Mouse (Mus musculus): ENCODE measurements at regions not wholly inside any gene's neighbourhood (a gene's known extent, or its start where the extent isn't known, plus 50 kb on each side); places are given as distances from the start of the nearest gene placed in this dataset.
A peak's percentile ranks its signal among the peaks of the same experiment; 100 is the strongest.
"Not testable (repeated sequence)": the region's sequence is repeated elsewhere in the genome, so short reads cannot be mapped to it uniquely, and the experiment has no call there.

- Histone ChIP-seq H3K4me3 (ENCODE audit: low read length) (no peak overlapping the region), H3K9ac (replicated peaks; ENCODE audit: low read length) (no peak overlapping the region), H3K36me3 (ENCODE audit: insufficient read depth, low read length) (no peaks in the 10 kb centered on the region), H3K4me2 (ENCODE audit: low read depth, low read length) (no peak overlapping the region), H3K4me1 (ENCODE audit: insufficient read depth, low read length) (no peaks in the 10 kb centered on the region), H3K9me3 (ENCODE audit: low read length) (no peaks in the 10 kb centered on the region), H3K27ac (no peak overlapping the region), H3K27me3 (ENCODE audit: insufficient read depth, low read length) (no peaks in the 10 kb centered on the region)
- 0 out of 2 replicates have a peak, but pooled peaks have one; percentile 35 for ATAC-seq
- no peak for TF ChIP-seq CTCF (IDR thresholded peaks at IDR 0.05; ENCODE audit: low read depth)
- peak; percentile 32 for DNase-seq (ENCODE audit: low spot score)
- 44% methylated on average over 1 of the region's 1 CpGs for WGBS
Measured at GRCm38 (mm10) chr3:113105979-113106378, 152.7 kb downstream of the Amy2a5 start.

GRCm38 (mm10) chr3:113090850-113091249, 167.8 kb downstream of the Amy2a5 start:
- 83% methylated on average over 20 of the region's 21 CpGs for WGBS
- not testable (repeated sequence) for H3K9me3 ChIP-seq (ENCODE audit: low read length); H3K4me1 ChIP-seq (ENCODE audit: insufficient read depth, low read length); H3K4me2 ChIP-seq (ENCODE audit: low read depth, low read length); DNase-seq (ENCODE audit: low spot score); ATAC-seq; H3K27me3 ChIP-seq (ENCODE audit: insufficient read depth, low read length); H3K27ac ChIP-seq; H3K36me3 ChIP-seq (ENCODE audit: insufficient read depth, low read length); H3K9ac ChIP-seq (replicated peaks; ENCODE audit: low read length); H3K4me3 ChIP-seq (ENCODE audit: low read length)

GRCm38 (mm10) chr3:113080704-113081103, 177.9 kb downstream of the Amy2a5 start:
- 0% methylated on average over 1 of the region's 1 CpGs for WGBS
- no peak overlapping the region for H3K4me3 ChIP-seq (ENCODE audit: low read length)
- no peak overlapping the region for H3K4me2 ChIP-seq (ENCODE audit: low read depth, low read length)
- H3K4me1 ChIP-seq (ENCODE audit: insufficient read depth, low read length) = no peaks in the 10 kb centered on the region
- ATAC-seq (no peak), DNase-seq (ENCODE audit: low spot score) (peak; percentile 85)
- no peak overlapping the region for H3K9ac ChIP-seq (replicated peaks; ENCODE audit: low read length)
- no peaks in the 10 kb centered on the region for H3K27me3 ChIP-seq (ENCODE audit: insufficient read depth, low read length)
- H3K9me3 ChIP-seq (ENCODE audit: low read length) = no peaks in the 10 kb centered on the region
- peak; percentile 65 for TF ChIP-seq CTCF (IDR thresholded peaks at IDR 0.05; ENCODE audit: low read depth)
- no peaks in the 10 kb centered on the region for H3K36me3 ChIP-seq (ENCODE audit: insufficient read depth, low read length)
- H3K27ac ChIP-seq = no peak overlapping the region
